Mouse (Mus musculus): ENCODE data around the gene Gm20503. TPM values are rescaled to one million over a fixed set of nuclear protein-coding genes. Genes with fewer than 3 reads are reported as not detected.

Gm20503 gene
- polyA plus RNA-seq, 1 experiment from 2014 or later: 21.9 TPM

GRCm38 (mm10) chr4:59040397-59041287 is 37.6 kb downstream of the Gm20503 start:
- Histone ChIP-seq H3K9me3 (no peaks in the 10 kb centered on the region), H3K4me2 (no peak overlapping the region), H3K27ac (no peak overlapping the region), H3K36me3 (0 out of 2 replicates have a peak, but pooled peaks cover 4% of the 10 kb centered on the region), H3K27me3 (replicated peaks) (no peaks in the 10 kb centered on the region), H3K4me3 (replicated peaks) (no peak overlapping the region), H3K4me1 (0 out of 2 replicates have a peak, but pooled peaks cover 6% of the 10 kb centered on the region), H3K9ac (no peak overlapping the region)
- WGBS: 82% methylated on average over 11 of the region's 11 CpGs
- ATAC-seq (ENCODE audit: insufficient read depth, low FRiP score, low read depth): no peak

DNA sequence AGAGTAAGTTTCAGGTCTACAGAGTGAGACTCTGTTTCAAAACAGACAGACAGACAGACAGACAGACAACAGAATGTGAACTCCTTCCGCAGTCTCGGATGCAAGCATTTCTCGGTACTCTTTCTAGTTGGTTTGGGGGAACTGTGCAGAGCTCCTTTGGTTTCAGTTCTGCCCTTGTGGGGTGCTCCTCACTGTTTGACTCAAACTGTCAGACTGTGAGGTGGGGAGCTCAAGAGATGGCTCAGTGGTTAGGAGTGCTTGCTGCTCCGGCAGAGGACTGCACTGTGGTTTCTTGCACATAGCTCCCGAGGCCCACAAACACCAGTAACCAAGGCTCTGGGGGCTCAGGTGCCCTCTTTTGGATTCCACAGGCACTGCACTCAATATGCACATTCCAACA is 40.1 kb downstream of the Gm20503 start:
- Histone ChIP-seq H3K4me3 (replicated peaks) (no peak overlapping the region), H3K9ac (no peak overlapping the region), H3K27me3 (replicated peaks) (no peaks in the 10 kb centered on the region), H3K4me1 (no peaks in the 10 kb centered on the region), H3K27ac (no peak overlapping the region), H3K36me3 (0 out of 2 replicates have a peak, but pooled peaks cover 4% of the 10 kb centered on the region), H3K4me2 (no peak overlapping the region), H3K9me3 (no peaks in the 10 kb centered on the region)
- 96% methylated on average over 5 of the region's 5 CpGs for WGBS
- ATAC-seq (ENCODE audit: insufficient read depth, low FRiP score, low read depth): no peak

GRCm38 (mm10) chr4:59043891-59044290 is 40.9 kb downstream of the Gm20503 start:
- WGBS: 57% methylated on average over 6 of the region's 6 CpGs
- ATAC-seq (ENCODE audit: insufficient read depth, low FRiP score, low read depth): no peak
- no peak overlapping the region for H3K4me2 ChIP-seq
- H3K9me3 ChIP-seq: no peaks in the 10 kb centered on the region
- H3K4me3 ChIP-seq (replicated peaks): no peak overlapping the region
- 0 out of 2 replicates have a peak, but pooled peaks cover 4% of the 10 kb centered on the region for H3K36me3 ChIP-seq
- H3K4me1 ChIP-seq: no peaks in the 10 kb centered on the region
- H3K27ac ChIP-seq: no peak overlapping the region
- H3K9ac ChIP-seq: no peak overlapping the region
- no peaks in the 10 kb centered on the region for H3K27me3 ChIP-seq (replicated peaks)

DNA sequence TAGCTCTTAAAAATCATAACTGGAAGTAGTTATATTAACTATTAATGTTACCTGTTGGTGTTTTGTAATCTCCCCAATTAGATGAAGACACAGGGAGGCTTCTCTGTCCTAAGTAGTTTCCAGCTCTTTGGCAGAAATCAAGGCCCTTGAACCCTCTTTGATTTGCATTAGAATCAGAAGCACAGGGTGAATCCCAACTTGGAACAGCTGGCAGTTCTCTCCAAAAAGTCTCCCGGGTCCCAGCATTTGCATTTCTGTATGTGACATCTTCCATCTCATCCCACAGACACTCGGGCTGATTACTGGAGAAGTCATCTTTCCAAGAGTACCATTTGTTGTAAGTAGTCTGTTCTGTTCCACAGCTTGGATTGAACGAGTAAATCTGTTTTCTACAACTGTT is 44.2 kb downstream of the Gm20503 start:
- Histone ChIP-seq H3K4me3 (replicated peaks) (no peak overlapping the region), H3K9me3 (no peaks in the 10 kb centered on the region), H3K4me2 (no peak overlapping the region), H3K9ac (no peak overlapping the region), H3K4me1 (no peaks in the 10 kb centered on the region), H3K36me3 (no peaks in the 10 kb centered on the region), H3K27ac (no peak overlapping the region), H3K27me3 (replicated peaks) (no peaks in the 10 kb centered on the region)
- no peak for ATAC-seq (ENCODE audit: insufficient read depth, low FRiP score, low read depth)
- 43% methylated on average over 3 of the region's 3 CpGs for whole genome bisulfite sequencing

DNA sequence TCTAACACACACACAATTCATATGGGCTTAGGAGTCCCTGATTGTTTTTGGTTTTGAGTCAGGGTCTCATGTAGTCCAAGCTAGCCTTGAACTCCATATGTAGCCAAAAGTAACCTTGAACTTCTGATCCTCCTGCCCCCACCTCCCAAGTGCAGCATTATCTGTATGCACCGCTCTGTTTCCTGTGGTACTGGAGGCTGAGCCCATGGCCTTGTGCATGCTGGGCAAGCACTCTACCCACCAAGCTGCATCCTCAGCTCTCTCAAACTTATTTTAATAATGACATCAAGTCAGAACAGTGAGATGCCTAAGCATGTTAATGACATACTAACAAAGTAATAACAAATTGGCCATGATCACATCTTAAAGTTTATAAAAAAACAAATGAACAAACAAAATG is 48.1 kb downstream of the Gm20503 start:
- ATAC-seq (ENCODE audit: insufficient read depth, low FRiP score, low read depth): no peak
- H3K9me3 ChIP-seq: no peaks in the 10 kb centered on the region
- no peak overlapping the region for H3K27ac ChIP-seq
- H3K4me2 ChIP-seq: no peak overlapping the region
- no peaks in the 10 kb centered on the region for H3K27me3 ChIP-seq (replicated peaks)
- no peak overlapping the region for H3K9ac ChIP-seq
- H3K36me3 ChIP-seq: no peaks in the 10 kb centered on the region
- WGBS: 91% methylated on average over 1 of the region's 1 CpGs
- H3K4me3 ChIP-seq (replicated peaks): no peak overlapping the region
- H3K4me1 ChIP-seq: no peaks in the 10 kb centered on the region

DNA sequence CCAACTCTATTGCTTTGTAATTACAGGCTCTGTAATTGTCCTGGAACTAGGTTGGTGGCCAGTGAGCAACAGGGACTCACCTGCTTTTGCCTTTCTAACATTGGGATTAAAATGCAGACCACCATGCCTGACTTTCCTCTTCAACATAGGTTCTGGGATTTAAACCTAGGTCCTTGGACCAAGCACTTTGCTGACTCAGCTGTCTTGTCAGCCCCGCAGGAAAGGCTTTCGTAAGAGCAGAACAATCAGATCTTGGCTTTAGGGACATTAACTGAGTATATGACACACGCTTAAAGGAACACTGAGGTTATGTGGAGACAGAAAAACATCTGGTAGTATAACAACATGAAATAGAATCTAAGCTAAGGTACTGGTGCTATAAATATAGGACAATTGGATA is 54.9 kb downstream of the Gm20503 start:
- Histone ChIP-seq H3K36me3 (no peaks in the 10 kb centered on the region), H3K27ac (no peak overlapping the region), H3K9me3 (no peaks in the 10 kb centered on the region), H3K27me3 (replicated peaks) (no peaks in the 10 kb centered on the region), H3K4me2 (no peak overlapping the region), H3K4me3 (replicated peaks) (no peak overlapping the region), H3K4me1 (no peaks in the 10 kb centered on the region), H3K9ac (no peak overlapping the region)
- no peak for ATAC-seq (ENCODE audit: insufficient read depth, low FRiP score, low read depth)
- WGBS: 88% methylated on average over 3 of the region's 3 CpGs

DNA sequence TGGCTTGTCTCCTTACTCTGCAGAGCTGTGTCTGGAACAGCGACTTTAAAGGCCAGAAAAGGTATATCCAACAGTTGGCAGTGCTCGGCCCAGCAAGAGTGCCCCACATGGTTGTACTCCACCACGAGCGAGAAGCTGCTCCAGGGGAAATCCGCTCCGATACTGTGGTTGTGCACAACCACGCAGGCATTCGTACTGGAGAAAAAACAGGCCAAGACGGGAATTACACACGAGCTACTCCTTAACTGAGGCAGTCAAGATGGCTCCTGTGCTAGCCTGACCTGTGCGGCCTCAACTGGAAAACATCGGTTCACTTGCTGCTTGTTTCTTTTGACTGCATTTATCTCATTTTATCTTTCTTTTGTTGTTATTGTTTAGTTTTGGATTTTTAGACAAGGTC is 59.5 kb downstream of the Gm20503 start:
- 70% methylated on average over 12 of the region's 12 CpGs for WGBS
- no peaks in the 10 kb centered on the region for H3K27me3 ChIP-seq (replicated peaks)
- no peak overlapping the region for H3K4me2 ChIP-seq
- no peak overlapping the region for H3K4me3 ChIP-seq (replicated peaks)
- H3K9ac ChIP-seq: no peak overlapping the region
- H3K36me3 ChIP-seq: no peaks in the 10 kb centered on the region
- ATAC-seq (ENCODE audit: insufficient read depth, low FRiP score, low read depth): no peak
- H3K4me1 ChIP-seq: no peaks in the 10 kb centered on the region
- H3K27ac ChIP-seq: no peak overlapping the region
- no peaks in the 10 kb centered on the region for H3K9me3 ChIP-seq

DNA sequence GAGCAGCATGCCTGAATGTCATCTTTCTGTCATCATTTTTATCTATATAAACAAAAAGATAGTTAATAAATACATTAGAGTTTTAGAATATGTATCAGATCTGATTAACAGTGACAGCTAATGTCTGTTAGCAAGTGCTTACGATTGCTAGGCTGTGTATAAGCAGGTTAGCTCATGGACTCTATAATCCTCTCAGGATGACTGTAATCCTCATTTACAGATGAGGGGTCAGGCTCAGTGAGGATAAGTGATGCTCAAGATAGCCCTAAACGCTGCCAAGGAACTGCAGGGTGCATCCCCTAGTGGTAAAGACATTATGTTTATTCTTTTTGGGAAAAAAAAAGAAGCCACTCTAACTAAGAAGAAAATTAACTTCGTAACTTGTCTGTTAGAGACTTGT is 66.3 kb downstream of the Gm20503 start:
- Histone ChIP-seq H3K27ac (no peak overlapping the region), H3K4me1 (no peaks in the 10 kb centered on the region), H3K4me3 (replicated peaks) (no peak overlapping the region), H3K27me3 (replicated peaks) (no peaks in the 10 kb centered on the region), H3K36me3 (no peaks in the 10 kb centered on the region), H3K4me2 (no peak overlapping the region), H3K9ac (no peak overlapping the region), H3K9me3 (no peaks in the 10 kb centered on the region)
- 43% methylated on average over 3 of the region's 3 CpGs for WGBS
- ATAC-seq (ENCODE audit: insufficient read depth, low FRiP score, low read depth): no peak

DNA sequence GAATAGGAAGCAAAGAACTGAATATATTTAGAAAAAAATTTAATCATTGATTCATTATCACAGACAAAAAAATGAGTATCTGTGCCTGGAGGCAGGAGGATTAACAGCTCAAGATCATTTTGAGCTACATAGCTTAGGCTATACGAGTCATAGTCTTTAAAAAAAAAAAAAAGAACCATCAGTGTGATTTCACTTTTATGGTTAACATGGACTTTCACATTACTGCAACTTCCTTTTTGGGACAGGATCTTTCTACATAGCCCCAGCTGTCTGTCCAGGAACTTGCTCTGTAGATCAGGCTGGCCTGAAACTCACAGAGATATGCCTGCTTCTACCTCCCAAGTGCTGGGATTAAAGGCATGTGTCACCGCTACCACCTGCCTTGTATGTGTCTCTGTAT is 80.4 kb downstream of the Gm20503 start:
- no peak overlapping the region for H3K4me2 ChIP-seq
- no peaks in the 10 kb centered on the region for H3K36me3 ChIP-seq
- no peak overlapping the region for H3K9ac ChIP-seq
- H3K4me1 ChIP-seq: no peaks in the 10 kb centered on the region
- no peak for ATAC-seq (ENCODE audit: insufficient read depth, low FRiP score, low read depth)
- H3K9me3 ChIP-seq: no peaks in the 10 kb centered on the region
- no peak overlapping the region for H3K4me3 ChIP-seq (replicated peaks)
- H3K27me3 ChIP-seq (replicated peaks): no peaks in the 10 kb centered on the region
- WGBS: 70% methylated on average over 2 of the region's 2 CpGs
- H3K27ac ChIP-seq: no peak overlapping the region

GRCm38 (mm10) chr4:59089391-59089790 is 86.4 kb downstream of the Gm20503 start:
- no peak overlapping the region for H3K4me3 ChIP-seq (replicated peaks)
- no peaks in the 10 kb centered on the region for H3K9me3 ChIP-seq
- no peaks in the 10 kb centered on the region for H3K36me3 ChIP-seq
- H3K27me3 ChIP-seq (replicated peaks): no peaks in the 10 kb centered on the region
- no peak for ATAC-seq (ENCODE audit: insufficient read depth, low FRiP score, low read depth)
- no peak overlapping the region for H3K9ac ChIP-seq
- no peak overlapping the region for H3K4me2 ChIP-seq
- WGBS: 41% methylated on average over 1 of the region's 1 CpGs
- no peak overlapping the region for H3K27ac ChIP-seq
- no peaks in the 10 kb centered on the region for H3K4me1 ChIP-seq

All from stomach, embryonic 15.5 days (tissue).